Mouse (Mus musculus) bone marrow, adult 2 months (tissue): ENCODE data around the gene Fra10ac1. TPM values are rescaled to one million over a fixed set of nuclear protein-coding genes. Genes with fewer than 3 reads are reported as not detected.
A peak's percentile ranks its signal among the peaks of the same experiment; 100 is the strongest.

Experiments used
- H3K27ac ChIP-seq: fragments of 200-500 bp; 2 replicates; pipeline ENCODE4 v1.5.1; 2012; ENCODE audit warnings: low read depth, mild to moderate bottlenecking, control low read depth, inconsistent platforms, low read length; ENCODE audit not compliant: control insufficient read depth, poor library complexity, insufficient read depth
- H3K4me1 ChIP-seq: fragments of 200-500 bp; 2 replicates; pipeline ENCODE4 v1.6.1; 2011; ENCODE audit warnings: low read length; ENCODE audit not compliant: control insufficient read depth, insufficient read depth
- H3K4me3 ChIP-seq: fragments of 200-500 bp; replicated peaks from 2 replicates; pipeline ENCODE3; 2011; ENCODE audit warnings: mild to moderate bottlenecking, low read depth, low read length, control low read depth; ENCODE audit not compliant: control insufficient read depth
- CTCF ChIP-seq: fragments of 200-500 bp; IDR thresholded peaks from 2 replicates; pipeline ENCODE4 v1.5.1; 2011; ENCODE audit warnings: low read length, control low read depth; ENCODE audit not compliant: control insufficient read depth, insufficient read depth
- POLR2A ChIP-seq: fragments of 200-500 bp; IDR thresholded peaks from 2 replicates; pipeline ENCODE4 v1.6.1; 2011; ENCODE audit warnings: low read depth, mild to moderate bottlenecking, control low read depth, low read length, borderline replicate concordance; ENCODE audit not compliant: control insufficient read depth
- WGBS: fragments of 180-500 bp; shearing (Covaris S2); methylation state at CpG from one replicate; pipeline ENCODE4 v1.1.7; 2018; 5-methylcytosine and 5-hydroxymethylcytosine counted together
- polyA plus RNA-seq: library from polyadenylated mRNA; stranded (reverse); fragments of >200 nt; gene quantifications from 2 replicates; pipeline ENCODE4 v1.2.4, GENCODE M21; 2011; ENCODE audit warnings: low replicate concordance; ENCODE audit not compliant: missing spikeins, insufficient read depth, insufficient read length

Fra10ac1 gene
- polyA plus RNA-seq, 1 experiment = 17.8 TPM

DNA sequence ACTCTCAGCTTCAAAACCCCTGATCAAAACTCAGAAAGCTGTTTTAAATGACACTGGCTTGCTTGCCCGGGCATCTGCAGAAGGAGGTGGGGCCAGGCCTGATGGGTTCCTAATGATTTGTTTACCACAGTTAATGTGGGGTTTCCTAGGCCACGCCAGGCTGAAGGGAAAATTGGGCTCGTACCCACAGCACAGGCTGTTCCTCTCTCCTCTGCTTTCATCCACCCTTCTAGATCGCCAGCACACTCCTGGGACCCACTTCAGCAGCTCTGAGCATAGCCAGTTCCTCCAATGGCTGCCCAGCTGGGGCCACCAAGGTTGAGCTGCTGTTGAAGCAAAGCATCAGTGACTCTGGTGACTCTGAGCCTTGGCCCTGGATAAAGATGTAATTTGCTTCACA is 36.4 kb upstream of the Fra10ac1 start:
- no peak overlapping the region for H3K4me3 ChIP-seq
- H3K27ac ChIP-seq = no peak overlapping the region
- WGBS = 68% methylated on average over 4 of the region's 4 CpGs
- no peaks in the 10 kb centered on the region for H3K4me1 ChIP-seq
- TF ChIP-seq CTCF = no peak
- no peak for TF ChIP-seq POLR2A

DNA sequence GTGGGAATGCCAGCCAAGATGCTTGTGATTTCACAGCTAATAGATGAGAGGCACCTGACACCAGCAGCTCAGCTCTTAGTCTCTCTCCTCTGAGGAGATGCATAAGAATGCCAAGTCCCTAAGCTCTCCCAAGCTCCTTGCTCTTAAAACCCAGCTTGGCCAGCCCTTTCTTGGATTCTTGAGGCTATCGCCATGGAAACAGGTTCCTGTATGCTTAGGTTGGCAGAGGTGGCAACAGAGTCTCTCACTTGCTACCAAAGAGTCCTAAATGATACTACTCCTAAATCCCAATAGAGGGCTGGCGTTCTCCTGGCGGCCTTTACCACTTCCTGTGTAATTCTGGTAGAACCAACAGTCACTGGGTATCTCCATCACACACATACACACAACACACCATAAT is 35.5 kb upstream of the Fra10ac1 start:
- H3K4me1 ChIP-seq = no peaks in the 10 kb centered on the region
- H3K27ac ChIP-seq = no peak overlapping the region
- TF ChIP-seq POLR2A = no peak
- TF ChIP-seq CTCF = no peak
- no peak overlapping the region for H3K4me3 ChIP-seq
- 62% methylated on average over 3 of the region's 3 CpGs for WGBS

DNA sequence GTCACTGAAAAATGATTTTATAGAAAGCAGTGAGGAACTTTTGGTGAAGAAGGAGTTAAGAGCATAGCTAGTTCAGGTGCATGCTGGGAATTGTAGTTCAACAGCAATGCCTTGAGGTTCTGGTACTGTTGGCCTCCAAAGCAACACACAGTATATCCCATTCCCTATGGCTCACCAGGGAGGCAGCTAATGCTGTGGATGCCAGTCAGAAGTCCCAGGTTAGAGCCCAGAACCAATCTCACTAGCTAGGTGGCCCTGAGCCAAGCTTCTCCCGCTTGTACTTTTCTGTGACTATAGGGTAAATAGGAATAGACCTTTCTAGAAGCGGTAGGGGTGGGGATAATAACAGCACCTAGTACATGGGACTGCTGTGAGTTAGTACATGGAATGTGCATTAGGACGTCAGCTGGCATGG is 34.7 kb upstream of the Fra10ac1 start:
- Histone ChIP-seq H3K4me1 (no peaks in the 10 kb centered on the region), H3K4me3 (no peak overlapping the region), H3K27ac (no peak overlapping the region)
- 72% methylated on average over 3 of the region's 3 CpGs for WGBS
- TF ChIP-seq POLR2A (no peak), CTCF (no peak)

DNA sequence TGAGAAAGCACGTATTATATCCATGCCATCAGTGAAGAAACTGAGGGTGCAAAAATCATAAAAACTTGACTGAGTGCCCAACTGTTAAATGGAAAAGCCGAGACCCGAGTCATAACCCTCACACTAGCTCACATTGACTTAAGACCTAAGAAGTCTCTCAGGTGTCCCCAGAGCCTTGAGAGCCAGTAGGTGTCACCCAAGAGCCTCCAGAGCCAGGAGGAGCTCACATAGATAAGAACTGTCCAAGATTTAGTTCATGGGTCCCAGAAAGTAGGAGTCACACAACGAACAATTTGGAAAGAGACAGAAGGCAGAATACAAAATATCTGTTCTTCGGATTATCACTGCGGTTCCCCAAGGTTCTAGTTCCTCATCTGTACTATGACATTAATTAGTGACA is 29.8 kb upstream of the Fra10ac1 start:
- H3K4me3 ChIP-seq = no peak overlapping the region
- no peaks in the 10 kb centered on the region for H3K4me1 ChIP-seq
- WGBS = 44% methylated on average over 6 of the region's 6 CpGs
- TF ChIP-seq CTCF (peak; percentile 47), POLR2A (no peak)
- no peak overlapping the region for H3K27ac ChIP-seq

DNA sequence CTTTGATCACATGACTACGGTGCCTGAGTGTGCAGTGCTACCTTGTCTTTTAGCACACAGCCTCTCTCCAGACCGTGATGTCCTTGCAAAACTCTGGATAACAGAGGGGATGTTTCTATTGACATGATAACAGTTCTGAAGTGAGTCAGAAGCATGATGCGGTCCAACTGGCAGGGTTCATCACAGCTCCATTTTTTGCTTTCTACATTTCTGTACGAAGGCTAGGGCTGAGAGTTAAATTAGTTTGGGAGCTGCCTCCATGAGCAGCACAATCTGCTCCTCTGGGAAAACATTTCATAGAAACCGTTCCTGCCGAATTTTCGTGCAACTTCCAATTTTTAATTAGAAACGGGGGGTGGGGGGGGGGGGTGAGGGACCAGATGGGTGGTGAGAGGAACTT is 25.7 kb upstream of the Fra10ac1 start:
- Histone ChIP-seq H3K4me3 (no peak overlapping the region), H3K27ac (no peak overlapping the region), H3K4me1 (no peaks in the 10 kb centered on the region; the same call in 1 of the 2 replicates)
- WGBS = 76% methylated on average over 8 of the region's 8 CpGs
- TF ChIP-seq CTCF = no peak
- no peak for TF ChIP-seq POLR2A

DNA sequence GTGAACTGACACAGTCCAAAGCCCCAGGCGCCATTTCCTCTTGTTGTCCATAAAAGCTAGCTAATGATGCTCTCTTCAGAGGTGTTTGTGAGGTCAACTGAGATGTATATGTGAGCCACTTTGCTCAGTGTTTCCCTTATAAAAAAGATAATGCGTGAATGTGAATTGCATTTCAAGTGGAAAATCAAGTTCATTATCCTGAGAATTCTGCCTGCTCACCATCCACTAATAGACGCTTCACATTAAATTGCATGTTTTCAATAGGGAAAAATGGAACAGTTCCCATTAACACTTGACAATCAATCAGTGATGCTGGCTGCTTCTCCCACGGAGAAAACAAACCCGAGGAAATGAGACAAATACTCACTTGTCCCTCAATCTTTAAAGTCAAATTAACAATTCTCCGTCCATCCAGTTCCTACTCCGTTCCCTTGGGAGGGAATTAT is 22.2 kb upstream of the Fra10ac1 start:
- no peak overlapping the region for H3K4me3 ChIP-seq
- TF ChIP-seq POLR2A (no peak), CTCF (no peak)
- H3K4me1 ChIP-seq = no peaks in the 10 kb centered on the region; the same call in 1 of the 2 replicates
- no peak overlapping the region for H3K27ac ChIP-seq
- 81% methylated on average over 7 of the region's 7 CpGs for WGBS

DNA sequence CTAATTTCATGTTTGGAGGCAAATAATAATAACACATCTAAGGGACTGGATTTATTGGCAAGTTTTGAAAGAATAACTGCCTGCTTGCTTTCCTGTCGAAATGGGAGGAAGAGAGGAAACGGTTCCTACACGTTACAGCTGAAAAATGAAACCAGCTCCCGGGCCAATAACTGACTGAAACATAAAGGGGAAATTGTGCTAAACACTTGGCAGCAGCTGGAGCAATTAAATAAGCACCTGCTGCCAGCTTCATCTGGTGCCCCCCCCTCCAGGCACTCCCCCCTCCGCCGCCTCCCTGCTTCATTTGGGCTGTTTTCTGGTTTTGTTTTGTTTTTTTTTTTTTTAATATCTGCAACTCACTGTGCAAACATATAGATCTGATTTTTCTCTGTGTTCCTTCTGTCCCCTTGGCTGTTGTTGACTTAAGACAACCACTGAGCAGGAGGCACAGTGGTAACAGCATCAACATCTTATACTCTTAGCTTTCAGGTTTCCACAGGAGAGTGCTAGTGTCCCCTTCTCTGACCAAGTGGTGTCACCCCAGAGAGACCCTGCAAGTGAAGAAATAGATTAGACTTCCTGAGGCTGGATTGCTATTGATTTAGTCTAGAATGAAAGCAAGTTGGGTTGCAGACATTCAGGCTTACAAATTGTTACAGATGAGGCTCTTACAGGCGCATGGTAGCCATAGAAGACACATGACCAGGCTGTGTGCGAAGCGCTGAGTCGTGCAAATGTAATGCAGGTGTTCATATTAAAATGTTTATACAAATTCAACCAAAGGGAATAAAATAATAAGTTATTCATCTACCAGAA is 21.6 kb upstream of the Fra10ac1 start:
- H3K4me3 ChIP-seq = no peak overlapping the region
- TF ChIP-seq POLR2A (no peak), CTCF (no peak)
- no peak overlapping the region for H3K27ac ChIP-seq
- WGBS = 35% methylated on average over 10 of the region's 10 CpGs
- H3K4me1 ChIP-seq = no peaks in the 10 kb centered on the region; the same call in 1 of the 2 replicates

DNA sequence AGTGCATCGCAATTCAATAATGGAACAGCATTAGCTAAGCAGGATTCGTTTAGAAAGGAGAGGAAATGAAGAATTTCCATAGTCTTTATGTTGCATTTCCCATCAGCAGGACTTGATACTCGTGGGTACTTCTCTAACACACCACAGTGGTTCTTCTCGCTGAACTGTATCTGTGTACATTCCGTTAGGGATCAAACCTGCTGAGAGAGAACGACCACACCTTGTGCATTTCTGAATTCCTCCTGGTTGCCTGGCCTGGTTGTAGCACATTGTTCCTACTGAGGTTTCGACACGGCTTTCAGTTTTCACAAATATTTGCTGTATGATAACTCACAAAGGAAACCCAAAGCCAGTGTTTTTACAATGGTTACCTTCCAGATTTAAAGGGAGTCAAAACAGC is 20.8 kb upstream of the Fra10ac1 start:
- Histone ChIP-seq H3K4me1 (no peaks in the 10 kb centered on the region; the same call in 1 of the 2 replicates), H3K4me3 (no peak overlapping the region), H3K27ac (no peak overlapping the region)
- 49% methylated on average over 8 of the region's 8 CpGs for WGBS
- TF ChIP-seq CTCF (no peak), POLR2A (no peak)

DNA sequence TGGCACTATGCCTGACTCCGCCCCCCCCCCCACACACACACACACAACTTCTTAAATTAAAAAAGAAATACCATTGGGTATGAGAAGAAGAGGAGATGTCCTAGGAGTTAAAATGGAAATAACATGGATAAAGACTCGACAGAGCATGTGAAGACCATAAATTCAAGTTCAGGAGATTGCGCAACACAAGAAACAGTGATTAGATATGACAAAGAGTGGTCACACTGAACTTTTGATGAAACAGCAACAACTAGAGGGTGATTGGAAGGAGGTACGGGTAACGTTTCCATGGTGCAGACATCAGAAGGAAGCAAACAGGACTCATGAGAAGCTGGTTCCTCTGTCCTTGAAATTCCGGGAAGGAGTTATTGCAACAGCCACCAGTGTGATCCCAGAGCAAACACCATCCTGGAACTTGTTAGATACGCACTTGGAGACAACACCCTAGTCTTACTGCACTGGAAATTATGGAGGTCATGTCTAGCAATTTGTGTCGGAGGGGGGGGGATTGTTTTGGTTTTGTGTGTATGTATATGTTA is 18.4 kb upstream of the Fra10ac1 start:
- TF ChIP-seq CTCF (no peak), POLR2A (no peak)

More for the DNA sequence above, 18.4 kb upstream of the Fra10ac1 start:
- no peak overlapping the region for H3K27ac ChIP-seq
- WGBS = 57% methylated on average over 8 of the region's 8 CpGs
- H3K4me3 ChIP-seq = no peak overlapping the region
- H3K4me1 ChIP-seq = peaks cover 2% of the 10 kb centered on the region
